Mouse (Mus musculus): ENCODE data around the gene Kcnh1. TPM values are rescaled to one million over a fixed set of nuclear protein-coding genes. Genes with fewer than 3 reads are reported as not detected.

Gene Kcnh1
- total and polyA plus RNA-seq, 3 experiments: not detected

DNA sequence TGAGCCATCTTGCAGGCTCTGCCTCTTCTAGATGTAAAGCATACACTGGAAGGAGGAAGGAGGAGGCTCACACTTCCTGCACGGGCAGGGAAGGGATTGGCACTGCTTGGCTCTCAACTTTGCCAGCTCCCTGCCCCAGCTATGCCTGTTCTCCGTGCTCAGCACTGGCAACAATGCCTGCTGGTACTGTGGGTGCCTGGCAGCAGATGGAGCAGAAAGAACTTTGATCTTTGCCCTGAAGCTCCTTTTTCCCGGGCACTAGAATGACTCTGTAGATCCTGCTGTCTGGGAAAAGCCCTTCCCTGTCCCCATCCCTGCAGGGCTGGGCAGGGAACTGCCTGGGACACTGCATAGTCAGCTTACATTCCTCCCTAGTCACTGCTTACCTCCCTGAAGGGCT lies 225.2 kb downstream of the Kcnh1 start:
- H3K27me3 ChIP-seq (replicated peaks): peaks cover 74% of the 10 kb centered on the region
- peaks cover 0 to 3% of the 10 kb centered on the region in 2 experiments; a peak in 1 of 4 replicates for H3K4me1 ChIP-seq (ENCODE audit: control insufficient read depth in 1 of 2, insufficient read depth in 2 of 2)
- no peaks in the 10 kb centered on the region for H3K36me3 ChIP-seq (replicated peaks in 1 of 2; ENCODE audit: control insufficient read depth in 1 of 2, insufficient read depth in 1 of 2, low read length in 1 of 2)
- H3K4me2 ChIP-seq (ENCODE audit: insufficient read depth, low read depth, poor library complexity, severe bottlenecking): no peak overlapping the region
- TF ChIP-seq ELF1 (IDR thresholded peaks at IDR 0.05; ENCODE audit: low read depth, low read length) (no peak), KAT2A (IDR thresholded peaks at IDR 0.05; ENCODE audit: insufficient replicate concordance, low read length) (no peak), ZNF384 (IDR thresholded peaks at IDR 0.05; ENCODE audit: low read depth, low read length) (no peak), ETS1 (conservative IDR thresholded peaks at IDR 0.05; ENCODE audit: low read depth, low read length) (no peak), JUN (IDR thresholded peaks at IDR 0.05; ENCODE audit: insufficient read depth, low read depth, low read length) (no peak), MAFK (IDR thresholded peaks at IDR 0.05; ENCODE audit: insufficient replicate concordance, low read length) (no peak), ZC3H11A (IDR thresholded peaks at IDR 0.05; ENCODE audit: low read depth, low read length) (no peak), USF1 (IDR thresholded peaks at IDR 0.05; ENCODE audit: low read depth, low read length) (no peak), CHD1 (IDR thresholded peaks at IDR 0.05; ENCODE audit: low read depth, low read length) (no peak), ZMIZ1 (IDR thresholded peaks at IDR 0.05; ENCODE audit: low read depth, low read length) (no peak), SMC3 (IDR thresholded peaks at IDR 0.05; ENCODE audit: low read depth, low read length) (no peak), RCOR1 (conservative IDR thresholded peaks at IDR 0.05; ENCODE audit: low read depth, low read length) (no peak), NRF1 (IDR thresholded peaks at IDR 0.05; ENCODE audit: low read depth, low read length) (no peak), CHD2 (IDR thresholded peaks at IDR 0.05; ENCODE audit: low read length) (no peak), TBP (conservative IDR thresholded peaks at IDR 0.05; ENCODE audit: low read depth, low read length) (no peak), MYC (IDR thresholded peaks at IDR 0.05; ENCODE audit: low read depth, low read length) (no peak), ZKSCAN1 (IDR thresholded peaks at IDR 0.05; ENCODE audit: borderline replicate concordance, low read depth, low read length) (no peak), GABPA (IDR thresholded peaks at IDR 0.05; ENCODE audit: insufficient replicate concordance, low read depth, low read length) (no peak), E2F4 (IDR thresholded peaks at IDR 0.05; ENCODE audit: insufficient replicate concordance, low read depth, low read length) (no peak)
- no peak overlapping the region for H3K9ac ChIP-seq (ENCODE audit: insufficient read depth, low read depth)
- dilution Hi-C loops (cut with MboI; ENCODE audit: extremely low pct_ligation_motif_present, extremely low pct_unique_long_range_greater_than_20kb, low sequenced_read_pairs): no loop called here
- H3K4me3 ChIP-seq (replicated peaks in 1 of 3; ENCODE audit: low read depth in 2 of 3, low read length in 2 of 3, poor library complexity in 1 of 3): no peak overlapping the region
- no peaks in the 10 kb centered on the region for H3K79me2 ChIP-seq (replicated peaks; ENCODE audit: control insufficient read depth, extremely low read depth, insufficient read depth, poor library complexity, severe bottlenecking)
- in situ Hi-C loops (cut with MboI; ENCODE audit: low pct_ligation_motif_present, low pct_unique_long_range_greater_than_20kb, low sequenced_read_pairs): no loop called here
- DNase-seq (ENCODE audit: extremely low read depth): no peak
- no peak overlapping the region for H3K27ac ChIP-seq (ENCODE audit: insufficient read depth, low read depth)
- no peaks in the 10 kb centered on the region for H3K9me3 ChIP-seq (replicated peaks; ENCODE audit: low read length)

DNA sequence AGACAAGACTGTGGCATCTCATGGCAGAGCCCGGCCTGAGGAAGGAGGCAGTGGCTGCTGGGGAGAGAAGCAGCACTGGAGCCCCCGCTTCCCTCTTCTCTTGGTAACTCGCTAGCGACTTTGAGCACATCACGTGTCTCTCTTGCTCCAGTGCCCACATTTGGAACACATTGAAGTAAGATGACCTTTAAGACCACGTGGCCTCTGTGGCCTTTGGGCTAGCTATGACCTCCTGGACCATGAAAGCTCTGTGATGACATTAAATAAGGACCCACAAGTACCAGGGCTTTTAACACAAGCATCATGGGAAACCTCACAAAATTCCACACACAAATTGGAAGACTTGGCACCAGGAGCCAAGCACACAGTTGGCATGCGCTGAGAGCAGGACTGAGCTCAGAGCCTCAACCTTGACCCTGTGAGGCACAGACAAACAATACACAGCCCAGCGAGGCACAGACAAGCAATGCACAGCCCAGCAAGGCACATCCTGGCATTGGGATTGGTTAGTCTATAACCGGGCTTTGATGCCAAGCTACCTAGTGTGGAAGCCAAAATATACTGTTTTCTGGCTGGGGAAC lies 225.8 kb downstream of the Kcnh1 start:
- H3K27me3 ChIP-seq (replicated peaks): peaks cover 76% of the 10 kb centered on the region
- no peaks in the 10 kb centered on the region for H3K79me2 ChIP-seq (replicated peaks; ENCODE audit: control insufficient read depth, extremely low read depth, insufficient read depth, poor library complexity, severe bottlenecking)
- no peak overlapping the region for H3K4me3 ChIP-seq (replicated peaks in 1 of 3; ENCODE audit: low read depth in 2 of 3, low read length in 2 of 3, poor library complexity in 1 of 3)
- H3K9me3 ChIP-seq (replicated peaks; ENCODE audit: low read length): no peaks in the 10 kb centered on the region
- DNase-seq (ENCODE audit: extremely low read depth): no peak
- in situ Hi-C loops (cut with MboI; ENCODE audit: low pct_ligation_motif_present, low pct_unique_long_range_greater_than_20kb, low sequenced_read_pairs) (no loop called here), dilution Hi-C loops (cut with MboI; ENCODE audit: extremely low pct_ligation_motif_present, extremely low pct_unique_long_range_greater_than_20kb, low sequenced_read_pairs) (no loop called here)
- peaks cover 0 to 3% of the 10 kb centered on the region in 2 experiments; a peak in 1 of 4 replicates for H3K4me1 ChIP-seq (ENCODE audit: control insufficient read depth in 1 of 2, insufficient read depth in 2 of 2)
- no peaks in the 10 kb centered on the region for H3K36me3 ChIP-seq (replicated peaks in 1 of 2; ENCODE audit: control insufficient read depth in 1 of 2, insufficient read depth in 1 of 2, low read length in 1 of 2)
- H3K4me2 ChIP-seq (ENCODE audit: insufficient read depth, low read depth, poor library complexity, severe bottlenecking): no peak overlapping the region
- no peak for TF ChIP-seq IRF4 (IDR thresholded peaks at IDR 0.05; ENCODE audit: low read depth, low read length)
- no peak for TF ChIP-seq RCOR1 (conservative IDR thresholded peaks at IDR 0.05; ENCODE audit: low read depth, low read length)
- TF ChIP-seq KAT2A (IDR thresholded peaks at IDR 0.05; ENCODE audit: insufficient replicate concordance, low read length): no peak
- no peak for TF ChIP-seq TBP (conservative IDR thresholded peaks at IDR 0.05; ENCODE audit: low read depth, low read length)
- no peak overlapping the region for H3K9ac ChIP-seq (ENCODE audit: insufficient read depth, low read depth)
- H3K27ac ChIP-seq (ENCODE audit: insufficient read depth, low read depth): no peak overlapping the region

Data from CH12.LX (cell line).